Mouse (Mus musculus) urinary bladder, postnatal 36 days (tissue): ENCODE measurements at regions not wholly inside any gene's neighbourhood (a gene's known extent, or its start where the extent isn't known, plus 50 kb on each side); places are given as distances from the start of the nearest gene placed in this dataset.
"Not testable (repeated sequence)": the region's sequence is repeated elsewhere in the genome, so short reads cannot be mapped to it uniquely, and the experiment has no call there.

Experiments used
- DNase-seq, 2 experiments: peaks; one replicate each; pipeline ENCODE4 v3.0.0; 2022; ENCODE audit warnings: low spot score in 2 of 2, mixed read lengths in 1 of 2

DNA sequence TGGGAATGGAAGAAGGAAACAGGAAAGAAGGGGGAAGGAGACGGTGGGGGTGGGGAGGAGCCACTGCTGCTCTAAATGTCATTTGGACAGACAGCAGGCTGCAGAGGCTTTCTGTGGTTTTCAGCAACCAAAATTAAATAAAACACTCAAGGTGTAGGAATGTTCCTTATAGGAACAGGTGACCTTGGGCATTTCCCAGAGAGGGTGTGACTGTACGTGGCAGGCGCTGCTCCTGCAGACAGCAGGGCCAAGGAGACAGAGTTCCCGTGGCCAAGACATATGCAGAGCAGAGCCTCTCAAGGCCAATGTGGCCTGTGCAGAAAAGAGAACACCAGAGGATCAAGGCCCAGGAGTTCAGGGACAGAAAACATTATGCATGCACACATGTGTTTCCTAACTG lies 175.9 kb upstream of the Afdn start:
- DNase-seq = no peak

DNA sequence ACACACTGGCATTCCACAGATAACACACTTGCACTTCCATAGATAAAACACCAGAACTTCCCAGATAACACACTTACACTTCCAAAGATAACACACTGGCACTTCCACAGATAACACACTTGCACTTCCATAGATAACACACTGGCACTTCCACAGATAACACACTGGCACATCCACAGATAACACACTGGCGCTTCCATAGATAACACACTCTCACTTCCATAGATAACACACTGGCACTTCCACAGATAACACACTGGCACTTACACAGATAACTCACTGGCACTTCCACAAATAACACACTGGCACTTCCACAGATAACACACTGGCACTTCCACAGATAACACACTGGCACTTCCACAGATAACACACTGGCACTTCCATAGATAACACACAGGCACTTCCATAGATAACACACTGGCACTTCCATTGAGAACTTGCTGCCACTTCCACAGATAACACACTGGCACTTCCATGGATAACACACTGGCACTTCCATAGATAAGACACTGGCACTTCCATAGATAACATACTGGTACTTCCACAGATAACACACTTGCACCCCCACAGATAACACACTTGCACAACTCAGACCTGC lies 170.0 kb upstream of the Afdn start:
- not testable (repeated sequence) for DNase-seq
